Mouse (Mus musculus) MEL (cell line): Measurements from ENCODE around the gene Il16. TPM values are rescaled to one million over a fixed set of nuclear protein-coding genes. Genes with fewer than 3 reads are reported as not detected.

Experiments used
- DNase-seq: peaks from one replicate; pipeline ENCODE4 v3.0.0; 2011; ENCODE audit warnings: low read depth, low spot score
- H3K27ac ChIP-seq: 2 replicates; pipeline ENCODE4 v1.5.1; 2012; ENCODE audit warnings: low read depth, mild to moderate bottlenecking, control low read depth, low read length, moderate library complexity; ENCODE audit not compliant: control insufficient read depth
- H3K27me3 ChIP-seq, 2 experiments: fragments of 150-350 bp in 1 of 2; sonication (generic) in 1 of 2; 2 replicates each; pipeline ENCODE4 v1.6.1; 2012; ENCODE audit warnings: low read length in 2 of 2, mild to moderate bottlenecking in 2 of 2, improper control_type of control experiment in 1 of 2, moderate library complexity in 1 of 2; ENCODE audit not compliant: insufficient read depth in 2 of 2, control insufficient read depth in 1 of 2
- H3K36me3 ChIP-seq, 2 experiments: 2 replicates each; pipeline ENCODE4 v1.6.1; 2012 to 2014; ENCODE audit warnings: low read length in 2 of 2, improper control_type of control experiment in 1 of 2, inconsistent platforms in 1 of 2, mild to moderate bottlenecking in 1 of 2; ENCODE audit not compliant: insufficient read depth in 2 of 2, control insufficient read depth in 1 of 2
- H3K4me1 ChIP-seq, 2 experiments: fragments of 150-350 bp in 1 of 2; sonication (generic) in 1 of 2; 2 replicates each; pipeline ENCODE4 v1.6.1; 2012; ENCODE audit warnings: low read length in 2 of 2, improper control_type of control experiment in 1 of 2, mild to moderate bottlenecking in 1 of 2; ENCODE audit not compliant: insufficient read depth in 2 of 2, control insufficient read depth in 1 of 2
- H3K4me3 ChIP-seq, 2 experiments: fragments of 150-350 bp in 1 of 2; sonication (generic) in 1 of 2; 2 replicates each; pipeline ENCODE4 v1.5.1; 2012; ENCODE audit warnings: low read depth in 2 of 2, low read length in 2 of 2, mild to moderate bottlenecking in 2 of 2, moderate library complexity in 2 of 2, control low read depth in 1 of 2, improper control_type of control experiment in 1 of 2; ENCODE audit not compliant: control insufficient read depth in 1 of 2, insufficient read depth in 1 of 2
- H3K79me2 ChIP-seq: 2 replicates; pipeline ENCODE4 v1.6.1; 2012; ENCODE audit warnings: mild to moderate bottlenecking, low read length, moderate library complexity; ENCODE audit not compliant: control insufficient read depth, poor library complexity, insufficient read depth
- H3K9ac ChIP-seq: 2 replicates; pipeline ENCODE4 v1.6.1; 2012; ENCODE audit warnings: low read depth, mild to moderate bottlenecking, control low read depth, low read length, moderate library complexity; ENCODE audit not compliant: control insufficient read depth, poor library complexity, severe bottlenecking
- H3K9me3 ChIP-seq: fragments of 150-350 bp; sonication (generic); replicated peaks from 2 replicates; pipeline ENCODE4 v1.6.1; 2012; ENCODE audit warnings: mild to moderate bottlenecking, low read length, improper control_type of control experiment, moderate library complexity; ENCODE audit not compliant: insufficient read depth
- ELF1 ChIP-seq: IDR thresholded peaks from 2 replicates; pipeline ENCODE4 v1.6.1; 2014; ENCODE audit warnings: low read depth, mild to moderate bottlenecking, inconsistent platforms, low read length, improper control_type of control experiment, moderate library complexity
- EP300 ChIP-seq, 2 experiments: IDR thresholded peaks; 2 replicates each; pipeline ENCODE4 v1.6.1; 2011; ENCODE audit warnings: improper control_type of control experiment in 2 of 2, low read length in 2 of 2, low read depth in 1 of 2, mild to moderate bottlenecking in 1 of 2
- ETS1 ChIP-seq: IDR thresholded peaks from 2 replicates; pipeline ENCODE4 v1.6.1; 2012; ENCODE audit warnings: low read depth, mild to moderate bottlenecking, inconsistent platforms, low read length, improper control_type of control experiment, moderate library complexity
- GABPA ChIP-seq: IDR thresholded peaks from 2 replicates; pipeline ENCODE4 v1.6.1; 2012; ENCODE audit warnings: low read depth, mild to moderate bottlenecking, inconsistent platforms, low read length, improper control_type of control experiment, moderate library complexity
- GATA1 ChIP-seq: IDR thresholded peaks from 2 replicates; pipeline ENCODE4 v1.6.1; 2011; ENCODE audit warnings: low read depth, low read length, improper control_type of control experiment
- JUND ChIP-seq: IDR thresholded peaks from 2 replicates; pipeline ENCODE4 v1.6.1; 2011; ENCODE audit warnings: low read depth, mild to moderate bottlenecking, improper control_type of control experiment, low read length
- KAT2A ChIP-seq: conservative IDR thresholded peaks from 2 replicates; pipeline ENCODE4 v1.6.1; 2012; ENCODE audit warnings: low read depth, low read length, improper control_type of control experiment, inconsistent platforms
- MAFK ChIP-seq: IDR thresholded peaks from 2 replicates; pipeline ENCODE4 v1.6.1; 2011; ENCODE audit warnings: low read depth, mild to moderate bottlenecking, low read length, improper control_type of control experiment, borderline replicate concordance
- MXI1 ChIP-seq: IDR thresholded peaks from 2 replicates; pipeline ENCODE4 v1.6.1; 2011; ENCODE audit warnings: mild to moderate bottlenecking, low read depth, low read length, improper control_type of control experiment
- MYB ChIP-seq: IDR thresholded peaks from 2 replicates; pipeline ENCODE4 v1.6.1; 2011; ENCODE audit warnings: mild to moderate bottlenecking, low read depth, low read length, improper control_type of control experiment
- MYC ChIP-seq: IDR thresholded peaks from 2 replicates; pipeline ENCODE4 v1.6.1; 2011; ENCODE audit warnings: low read depth, mild to moderate bottlenecking, low read length, improper control_type of control experiment, moderate library complexity
- NELFE ChIP-seq: IDR thresholded peaks from 2 replicates; pipeline ENCODE4 v1.6.1; 2011; ENCODE audit warnings: low read depth, low read length, improper control_type of control experiment
- NRF1 ChIP-seq: IDR thresholded peaks from 2 replicates; pipeline ENCODE4 v1.6.1; 2014; ENCODE audit warnings: low read depth, mild to moderate bottlenecking, inconsistent platforms, low read length, improper control_type of control experiment, moderate library complexity; ENCODE audit not compliant: poor library complexity, insufficient read depth, severe bottlenecking
- POLR2AphosphoS2 ChIP-seq: IDR thresholded peaks from 2 replicates; pipeline ENCODE4 v1.6.1; 2011; ENCODE audit warnings: low read length, improper control_type of control experiment
- RAD21 ChIP-seq: IDR thresholded peaks from 2 replicates; pipeline ENCODE4 v1.6.1; 2011; ENCODE audit warnings: mild to moderate bottlenecking, low read depth, low read length, improper control_type of control experiment
- TAL1 ChIP-seq: IDR thresholded peaks from 2 replicates; pipeline ENCODE4 v1.6.1; 2012; ENCODE audit warnings: mild to moderate bottlenecking, inconsistent platforms, low read length, moderate library complexity, mixed read lengths
- TBP ChIP-seq: IDR thresholded peaks from 2 replicates; pipeline ENCODE4 v1.8.0; 2011; ENCODE audit warnings: low read depth, low read length, improper control_type of control experiment
- TCF12 ChIP-seq: IDR thresholded peaks from 2 replicates; pipeline ENCODE4 v1.6.1; 2014; ENCODE audit warnings: low read depth, mild to moderate bottlenecking, inconsistent platforms, low read length, improper control_type of control experiment, moderate library complexity
- UBTF ChIP-seq: IDR thresholded peaks from 2 replicates; pipeline ENCODE4 v1.6.1; 2012; ENCODE audit warnings: low read depth, mild to moderate bottlenecking, inconsistent platforms, low read length, improper control_type of control experiment, moderate library complexity, borderline replicate concordance; ENCODE audit not compliant: insufficient read depth
- USF1 ChIP-seq: IDR thresholded peaks from 2 replicates; pipeline ENCODE4 v1.6.1; 2014; ENCODE audit warnings: low read depth, mild to moderate bottlenecking, inconsistent platforms, low read length, improper control_type of control experiment, moderate library complexity
- USF2 ChIP-seq, 2 experiments: IDR thresholded peaks; 2 replicates each; pipeline ENCODE4 v1.6.1; 2011 to 2012; ENCODE audit warnings: improper control_type of control experiment in 2 of 2, low read length in 2 of 2, borderline replicate concordance in 1 of 2, inconsistent platforms in 1 of 2, low read depth in 1 of 2, mild to moderate bottlenecking in 1 of 2; ENCODE audit not compliant: insufficient read depth in 1 of 2
- ZKSCAN1 ChIP-seq: IDR thresholded peaks from 2 replicates; pipeline ENCODE4 v1.6.1; 2012; ENCODE audit warnings: low read depth, mild to moderate bottlenecking, inconsistent platforms, low read length, improper control_type of control experiment, moderate library complexity
- ZMIZ1 ChIP-seq: IDR thresholded peaks from 2 replicates; pipeline ENCODE4 v1.6.1; 2012; ENCODE audit warnings: low read depth, mild to moderate bottlenecking, inconsistent platforms, low read length, improper control_type of control experiment, moderate library complexity
- ZNF384 ChIP-seq: IDR thresholded peaks from 2 replicates; pipeline ENCODE4 v1.6.1; 2012; ENCODE audit warnings: low read depth, mild to moderate bottlenecking, inconsistent platforms, low read length, improper control_type of control experiment
- polyA plus RNA-seq, 2 experiments: library from polyadenylated mRNA; stranded (reverse) in 1 of 2; unstranded in 1 of 2; fragments of >175 nt in 1 of 2; fragments of >200 nt in 1 of 2; gene quantifications; 2 replicates each; pipeline versions ENCODE4 v1.2.1 to v1.2.4; 2012; ENCODE audit warnings: low replicate concordance in 2 of 2, low read depth in 1 of 2; ENCODE audit not compliant: insufficient read length in 2 of 2, insufficient read depth in 1 of 2, missing spikeins in 1 of 2
- total RNA-seq: library from RNA; depleted of rRNA; stranded (reverse); fragments of 300-350 nt; gene quantifications from 2 replicates; pipeline ENCODE4 v1.2.3, GENCODE M21; 2012

Il16 gene
- total and polyA plus RNA-seq, 3 experiments, result 0.04 to 0.10 TPM; not detected in 1

GRCm38 (mm10) chr7:83726936-83727632 lies 18.4 kb downstream of the Il16 start:
- no peak for DNase-seq

GRCm38 (mm10) chr7:83725801-83726200 lies 19.7 kb downstream of the Il16 start:
- H3K4me3 ChIP-seq, result no peak overlapping the region
- no peaks in the 10 kb centered on the region for H3K79me2 ChIP-seq
- no peaks in the 10 kb centered on the region for H3K9me3 ChIP-seq
- TF ChIP-seq ETS1, result no peak
- no peak for TF ChIP-seq USF2 (IDR thresholded peaks at IDR 0.05; ENCODE audit: borderline replicate concordance in 1 of 2, insufficient read depth in 1 of 2, low read depth in 1 of 2, low read length in 2 of 2)
- TF ChIP-seq TAL1, result no peak
- TF ChIP-seq TBP, result no peak
- TF ChIP-seq ZNF384, result no peak
- H3K4me1 ChIP-seq, result no peaks in the 10 kb centered on the region
- no peak overlapping the region for H3K27ac ChIP-seq
- H3K36me3 ChIP-seq, result no peaks in the 10 kb centered on the region
- no peaks in the 10 kb centered on the region for H3K27me3 ChIP-seq
- DNase-seq, result no peak
- H3K9ac ChIP-seq, result no peak overlapping the region

More at GRCm38 (mm10) chr7:83726936-83727632, 18.4 kb downstream of the Il16 start:
- H3K9me3 ChIP-seq, result no peaks in the 10 kb centered on the region
- H3K79me2 ChIP-seq, result no peaks in the 10 kb centered on the region
- TF ChIP-seq ELF1 (no peak), MAFK (no peak), TAL1 (no peak), ZKSCAN1 (no peak), POLR2AphosphoS2 (no peak), NRF1 (no peak), UBTF (no peak), GATA1 (no peak), NELFE (no peak), GABPA (no peak), ZMIZ1 (no peak), MYB (no peak), USF1 (no peak), TCF12 (no peak), RAD21 (no peak), JUND (no peak), KAT2A (no peak), MYC (no peak), MXI1 (no peak), EP300 (IDR thresholded peaks at IDR 0.05; ENCODE audit: low read depth in 1 of 2, low read length in 2 of 2) (no peak)
- no peaks in the 10 kb centered on the region for H3K4me1 ChIP-seq
- no peak overlapping the region for H3K4me3 ChIP-seq
- no peak overlapping the region for H3K9ac ChIP-seq
- no peak overlapping the region for H3K27ac ChIP-seq
- no peaks in the 10 kb centered on the region for H3K27me3 ChIP-seq
- H3K36me3 ChIP-seq, result no peaks in the 10 kb centered on the region
